Mouse (Mus musculus): ENCODE results near the gene Atf6. TPM values are rescaled to one million over a fixed set of nuclear protein-coding genes. Genes with fewer than 3 reads are reported as not detected.

Atf6 gene
- polyA plus RNA-seq, 1 experiment from 2014 or later = 6.1 TPM

Other genes with a start within 250 kb of the Atf6 start
- 1.3 and 1.8 TPM in 2 replicates for gene Olfml2b, start 223.2 kb downstream of the Atf6 start, polyA plus RNA-seq (2015; fragmentation: Nextera tagmentation; extraction: Ambion mirVana)
- gene Gm26620, start 17.3 kb upstream of the Atf6 start, polyA plus RNA-seq (2015; fragmentation: Nextera tagmentation; extraction: Ambion mirVana) = 0.24 and 0.44 TPM in 2 replicates
- gene Dusp12, start 17.8 kb upstream of the Atf6 start, polyA plus RNA-seq (2015; fragmentation: Nextera tagmentation; extraction: Ambion mirVana) = 23.8 TPM in 2 replicates
- not detected in 2 replicates for gene Fcrlb, start 45.2 kb upstream of the Atf6 start, polyA plus RNA-seq (2015; fragmentation: Nextera tagmentation; extraction: Ambion mirVana)
- 0.24 and 0.36 TPM in 2 replicates for gene Fcrla, start 59.8 kb upstream of the Atf6 start, polyA plus RNA-seq (2015; fragmentation: Nextera tagmentation; extraction: Ambion mirVana)
- gene Fcgr2b, start 108.8 kb upstream of the Atf6 start, polyA plus RNA-seq (2015; fragmentation: Nextera tagmentation; extraction: Ambion mirVana) = 2.5 and 3.0 TPM in 2 replicates
- 2.0 and 2.4 TPM in 2 replicates for gene Fcgr4, start 151.1 kb upstream of the Atf6 start, polyA plus RNA-seq (2015; fragmentation: Nextera tagmentation; extraction: Ambion mirVana)
- 17.9 and 23.1 TPM in 2 replicates for gene Fcgr3, start 197.2 kb upstream of the Atf6 start, polyA plus RNA-seq (2015; fragmentation: Nextera tagmentation; extraction: Ambion mirVana)
- 1.8 and 2.5 TPM in 2 replicates for gene Cfap126, start 246.1 kb upstream of the Atf6 start, polyA plus RNA-seq (2015; fragmentation: Nextera tagmentation; extraction: Ambion mirVana)